Mouse (Mus musculus) cerebellum, adult 11 months (tissue): ENCODE data around the gene Bmpr1a.
"Not testable (repeated sequence)": the region's sequence is repeated elsewhere in the genome, so short reads cannot be mapped to it uniquely, and the experiment has no call there.

ENCODE experiments used
- DNase-seq: peaks from one replicate; pipeline ENCODE4 v3.0.0; 2022

Gene Bmpr1a

DNA sequence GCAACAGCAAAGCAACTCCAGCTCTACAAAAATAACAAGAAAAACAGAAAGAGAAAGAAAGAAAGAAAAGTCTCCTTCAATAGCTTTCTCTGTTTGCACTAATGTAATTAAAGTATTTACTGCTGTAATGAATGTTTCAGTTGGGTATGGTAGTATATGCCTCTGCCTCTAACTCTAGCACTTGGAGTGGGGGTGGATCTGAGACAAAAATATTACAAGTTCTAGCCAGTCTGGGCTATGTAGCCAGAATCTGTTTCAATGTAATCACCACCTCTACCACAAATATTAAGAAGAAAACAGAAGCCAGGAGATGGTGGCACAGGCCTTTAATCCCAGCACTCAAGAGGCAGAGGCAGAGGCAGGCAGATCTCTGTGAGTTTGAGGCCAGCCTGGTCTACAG, 54.7 kb downstream of the Bmpr1a start:
- DNase-seq = no peak

GRCm38 (mm10) chr14:34447659-34448058, 55.5 kb downstream of the Bmpr1a start:
- DNase-seq = no peak

DNA sequence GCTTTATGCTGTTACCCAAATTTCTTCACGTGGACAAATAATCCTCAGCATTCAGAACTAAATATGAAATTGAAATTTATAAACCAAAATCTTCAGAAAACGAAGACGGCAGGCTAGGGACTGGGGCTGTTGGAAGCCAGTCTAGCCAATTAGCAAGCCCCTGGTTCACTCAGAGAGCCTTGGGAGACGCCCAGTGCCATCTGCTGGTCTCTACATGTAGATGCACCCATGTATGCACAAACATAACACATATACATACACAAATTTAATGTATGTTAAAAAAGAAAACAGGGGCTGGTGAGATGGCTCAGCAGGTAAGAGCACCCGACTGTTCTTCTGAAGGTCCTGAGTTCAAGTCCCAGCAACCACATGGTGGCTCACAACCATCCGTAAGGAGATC, 56.5 kb downstream of the Bmpr1a start:
- DNase-seq = no peak

- no peak for DNase-seq
Measured at GRCm38 (mm10) chr14:34445348-34445747, 57.8 kb downstream of the Bmpr1a start.

- DNase-seq = no peak
Measured at GRCm38 (mm10) chr14:34444924-34445323, 58.2 kb downstream of the Bmpr1a start.

GRCm38 (mm10) chr14:34444368-34444767, 58.8 kb downstream of the Bmpr1a start:
- DNase-seq = no peak

- no peak for DNase-seq
Measured at GRCm38 (mm10) chr14:34442531-34442930, 60.6 kb downstream of the Bmpr1a start.

DNA sequence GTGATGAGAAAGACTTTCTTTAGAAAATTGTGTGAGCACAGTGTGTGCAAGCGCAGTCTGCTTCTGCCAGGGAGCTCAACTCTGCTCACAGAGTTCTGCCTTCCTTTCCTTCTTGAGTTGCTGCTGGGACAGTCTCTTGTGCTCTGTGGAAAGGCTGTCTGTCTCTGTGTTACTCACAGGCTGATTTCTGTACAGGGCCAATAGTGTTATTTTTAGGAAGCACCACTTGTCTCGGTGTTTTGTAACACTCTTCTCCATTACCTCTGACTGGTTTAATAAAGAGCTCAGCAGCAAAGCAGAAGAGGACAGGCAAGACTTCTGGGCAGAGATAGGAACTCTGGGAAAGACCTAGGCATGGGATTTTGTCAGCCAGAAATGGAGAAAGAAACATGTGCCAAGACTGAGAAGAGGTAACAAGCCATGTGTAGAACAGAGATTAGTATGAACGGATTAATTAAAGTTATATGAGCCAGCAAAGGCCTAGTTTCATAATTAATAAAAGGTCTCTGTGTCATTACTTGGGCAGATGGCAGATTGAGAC, 62.5 kb downstream of the Bmpr1a start:
- DNase-seq = no peak

DNA sequence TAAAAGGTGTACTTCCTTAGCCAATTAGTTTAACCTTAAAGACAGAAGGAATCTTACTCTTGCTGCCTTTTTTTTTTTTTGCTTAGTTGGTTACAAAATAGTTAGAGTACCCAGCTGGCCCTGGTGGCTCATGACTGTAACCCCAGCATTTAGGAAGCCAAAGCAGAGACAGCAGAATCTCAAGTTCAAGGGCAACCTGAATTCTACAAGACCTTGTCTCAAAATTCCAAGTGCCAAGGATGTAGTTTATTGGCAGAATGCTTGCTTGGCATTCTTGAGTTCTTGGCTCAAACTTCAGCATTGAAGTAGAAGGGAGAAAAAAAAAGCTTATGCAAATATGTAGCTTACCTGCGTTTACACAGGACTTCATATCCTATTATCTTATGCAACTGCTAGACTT, 74.1 kb downstream of the Bmpr1a start:
- no peak for DNase-seq

GRCm38 (mm10) chr14:34428274-34428673, 74.9 kb downstream of the Bmpr1a start:
- no peak for DNase-seq

DNA sequence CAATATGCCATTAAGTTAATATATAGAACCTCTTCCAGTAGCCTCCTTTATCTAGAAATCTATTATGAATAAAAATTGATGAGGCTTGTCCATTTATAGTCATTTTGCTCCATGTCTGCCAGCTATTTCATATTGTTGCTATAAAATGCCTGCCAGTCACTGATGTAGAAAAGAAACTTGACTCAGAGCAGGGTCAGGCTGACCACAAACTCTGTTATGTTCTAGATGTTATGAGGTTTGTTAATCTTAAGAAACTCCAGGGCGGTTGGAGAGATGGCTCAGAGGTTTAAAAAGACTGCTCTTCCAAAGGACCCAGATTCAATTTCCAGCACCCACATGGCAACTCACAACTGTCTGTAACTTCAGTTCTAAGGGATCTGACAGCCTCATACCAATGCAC, 82.1 kb downstream of the Bmpr1a start:
- no peak for DNase-seq

GRCm38 (mm10) chr14:34417501-34417900, 85.6 kb downstream of the Bmpr1a start:
- DNase-seq = no peak

DNA sequence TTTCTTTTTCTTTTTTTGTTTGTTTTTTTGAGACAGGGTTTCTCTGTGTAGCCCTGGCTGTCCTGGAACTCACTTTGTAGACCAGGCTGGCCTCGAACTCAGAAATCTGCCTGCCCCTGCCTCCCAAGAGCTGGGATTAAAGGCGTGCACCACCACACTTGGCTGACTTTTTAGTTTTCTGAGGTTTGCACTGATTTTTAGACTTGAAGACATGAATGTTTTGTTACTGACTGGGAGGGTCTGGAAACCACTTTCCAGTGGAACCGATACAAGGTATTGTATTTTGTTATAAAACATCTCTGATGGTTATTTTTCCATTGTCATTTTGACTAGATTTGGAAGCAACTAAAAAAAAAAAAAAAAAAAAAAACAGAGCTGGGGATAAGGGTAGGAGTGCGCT, 86.2 kb downstream of the Bmpr1a start:
- DNase-seq = not testable (repeated sequence)

DNA sequence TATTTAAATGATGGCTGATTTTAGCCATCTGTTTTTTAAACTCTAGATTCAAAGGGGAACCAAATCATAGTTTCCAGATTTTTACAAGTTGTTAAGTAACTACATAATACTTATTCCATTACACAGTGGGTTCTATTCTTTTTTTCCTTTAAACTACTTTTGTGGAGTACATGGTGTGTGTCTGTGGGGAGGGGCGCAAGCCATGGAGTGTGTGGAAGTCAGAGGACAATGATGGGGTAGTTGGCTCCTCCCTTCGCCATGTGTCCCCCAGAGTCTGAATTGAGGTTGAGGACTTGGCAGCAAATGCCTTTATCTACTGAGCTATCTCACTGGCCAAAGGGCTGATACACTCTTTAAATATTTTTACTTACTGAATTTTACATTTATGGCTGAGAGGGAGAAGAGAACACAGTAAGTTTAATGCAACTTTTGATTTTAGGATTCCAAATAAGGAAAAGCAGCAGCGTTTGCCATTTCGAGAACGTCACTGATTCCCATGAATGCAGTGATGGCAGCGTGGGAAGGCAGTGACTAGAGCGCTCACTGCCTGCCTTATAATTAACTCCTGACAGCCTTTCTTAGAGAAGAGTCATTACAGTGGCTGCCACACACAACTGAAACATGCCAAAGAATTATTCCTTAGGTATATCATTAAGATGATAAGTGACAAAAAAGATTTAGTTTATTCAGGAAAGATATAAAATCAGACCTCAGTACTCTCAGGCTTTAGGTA, 90.8 kb downstream of the Bmpr1a start:
- no peak for DNase-seq

DNA sequence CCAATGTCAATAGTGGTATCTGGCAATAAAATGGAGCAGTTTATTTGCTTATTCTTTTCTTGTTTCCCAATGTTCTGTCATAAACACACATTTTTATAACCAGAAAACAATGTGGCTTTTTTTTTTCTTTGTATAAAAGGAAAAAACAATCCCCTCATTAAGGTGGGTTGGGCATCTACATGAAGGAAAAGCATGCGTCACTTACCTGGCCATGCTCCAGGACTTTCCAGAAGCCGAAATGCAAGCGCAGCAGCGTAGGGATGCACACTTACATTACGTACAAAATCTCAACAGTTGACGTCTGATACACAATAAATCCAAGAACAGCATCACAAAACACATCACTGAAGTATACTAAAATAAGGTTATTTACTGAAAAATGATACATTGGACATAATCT, 92.4 kb downstream of the Bmpr1a start:
- no peak for DNase-seq

GRCm38 (mm10) chr14:34403424-34403823, 99.7 kb downstream of the Bmpr1a start:
- no peak for DNase-seq

GRCm38 (mm10) chr14:34402871-34403270, 100.3 kb downstream of the Bmpr1a start:
- DNase-seq = no peak

- DNase-seq = peak; percentile 53
Measured at GRCm38 (mm10) chr14:34401135-34401534, 102.0 kb downstream of the Bmpr1a start.

DNA sequence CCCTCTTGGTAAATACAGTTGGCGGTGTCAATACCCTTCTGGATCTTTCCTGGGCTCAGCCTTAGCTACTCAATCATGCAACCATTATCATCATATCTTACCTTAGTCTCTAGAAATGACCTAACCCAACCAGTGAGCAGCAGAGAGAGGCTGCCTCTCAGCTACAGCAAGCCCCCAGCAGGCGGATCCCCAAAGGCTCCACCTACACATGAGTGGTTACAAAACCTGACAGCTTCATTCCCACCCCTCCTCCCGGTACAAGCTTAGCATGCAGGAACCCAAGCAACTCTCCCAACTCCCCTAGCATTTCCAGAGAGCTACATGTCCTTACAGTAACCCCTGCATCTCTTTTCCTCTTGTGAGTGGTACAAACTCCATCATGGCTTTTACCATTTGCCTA, 103.1 kb downstream of the Bmpr1a start:
- DNase-seq = no peak

DNA sequence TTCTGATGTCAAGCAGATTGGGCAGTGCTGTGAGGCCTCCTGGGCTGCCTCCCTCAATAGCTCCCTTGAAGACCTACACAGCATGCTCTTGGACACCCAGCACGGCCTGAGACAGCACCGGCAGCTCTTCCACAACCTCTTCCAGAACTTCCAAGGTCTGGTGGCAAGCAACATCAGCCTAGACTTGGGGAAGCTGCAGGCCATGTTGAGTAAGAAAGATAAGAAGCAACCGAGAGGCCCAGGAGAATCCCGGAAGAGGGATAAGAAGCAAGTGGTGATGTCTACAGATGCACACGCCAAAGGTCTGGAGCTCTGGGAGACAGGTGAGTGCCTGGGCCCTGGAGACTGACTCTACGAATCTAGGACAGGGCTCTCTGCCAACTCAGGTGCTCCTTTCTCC, 103.8 kb downstream of the Bmpr1a start:
- no peak for DNase-seq

DNA sequence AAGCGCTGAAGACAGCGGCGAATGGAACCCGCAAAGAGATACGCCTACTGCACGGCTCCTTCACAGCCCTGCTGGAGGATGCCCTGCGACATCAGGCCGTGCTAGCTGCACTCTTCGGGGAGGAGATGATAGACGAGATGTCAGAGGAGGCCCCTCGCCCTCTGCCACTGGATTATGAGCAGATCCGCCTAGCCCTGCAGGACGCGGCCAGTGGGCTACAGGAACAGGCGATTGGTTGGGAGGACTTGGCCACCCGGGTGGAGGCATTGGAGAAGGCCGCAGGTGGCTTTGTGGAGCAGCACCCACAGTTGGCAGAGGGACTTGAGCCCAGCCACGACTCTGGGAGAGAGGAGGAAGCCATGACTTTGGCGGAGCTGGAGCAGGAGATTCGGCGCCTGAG, 104.2 kb downstream of the Bmpr1a start:
- DNase-seq = no peak

GRCm38 (mm10) chr14:34397871-34398270, 105.3 kb downstream of the Bmpr1a start:
- no peak for DNase-seq

DNA sequence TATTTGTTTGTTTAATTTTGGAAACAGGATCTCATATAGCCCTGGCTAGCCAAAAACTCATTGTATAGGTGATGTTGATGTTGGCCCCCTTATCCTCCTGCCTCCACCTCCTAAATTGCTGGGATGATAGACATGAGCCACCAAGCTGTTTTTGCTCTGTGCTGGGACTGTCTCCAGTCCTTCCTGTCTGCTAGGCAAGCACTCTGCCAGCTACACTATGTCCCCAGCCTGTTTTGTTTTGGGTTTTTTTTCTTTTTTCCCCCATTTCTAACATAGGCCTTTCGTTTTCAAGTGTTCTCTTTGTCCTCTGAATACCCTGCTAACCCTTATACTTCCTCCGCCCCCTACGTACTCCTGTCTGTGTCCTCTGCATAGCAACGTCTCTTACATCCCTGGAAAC, 109.8 kb downstream of the Bmpr1a start:
- DNase-seq = no peak

GRCm38 (mm10) chr14:34382921-34383704, 120.0 kb downstream of the Bmpr1a start:
- DNase-seq = no peak
